Mouse (Mus musculus) megakaryocyte, adult 5-6 weeks (primary cell): Measurements from ENCODE around the gene Tpst1. TPM values are rescaled to one million over a fixed set of nuclear protein-coding genes. Genes with fewer than 3 reads are reported as not detected.

Experiments
- ATAC-seq: 2 replicates; pipeline ENCODE4 v1.8.0; 2016; ENCODE audit warnings: mild to moderate bottlenecking, inconsistent platforms; ENCODE audit not compliant: poor library complexity, severe bottlenecking
- total RNA-seq, 2 experiments: library from RNA; stranded (forward) in 1 of 2; stranded (reverse) in 1 of 2; fragments of 153-499, 151-499 nt in 1 of 2; fragments of 221-1000, 200-1000 nt in 1 of 2; gene quantifications; 2 replicates each; pipeline versions ENCODE4 v1.2.3 to v1.2.4; 2015 to 2017

Gene Tpst1
- total RNA-seq, 2 experiments from 2014 or later, result 8.2 to 18.5 TPM

GRCm38 (mm10) chr5:130051073-130051860 is 21.9 kb upstream of the Tpst1 start:
- ATAC-seq, result no peak

GRCm38 (mm10) chr5:130052510-130052909 is 20.6 kb upstream of the Tpst1 start:
- no peak for ATAC-seq

DNA sequence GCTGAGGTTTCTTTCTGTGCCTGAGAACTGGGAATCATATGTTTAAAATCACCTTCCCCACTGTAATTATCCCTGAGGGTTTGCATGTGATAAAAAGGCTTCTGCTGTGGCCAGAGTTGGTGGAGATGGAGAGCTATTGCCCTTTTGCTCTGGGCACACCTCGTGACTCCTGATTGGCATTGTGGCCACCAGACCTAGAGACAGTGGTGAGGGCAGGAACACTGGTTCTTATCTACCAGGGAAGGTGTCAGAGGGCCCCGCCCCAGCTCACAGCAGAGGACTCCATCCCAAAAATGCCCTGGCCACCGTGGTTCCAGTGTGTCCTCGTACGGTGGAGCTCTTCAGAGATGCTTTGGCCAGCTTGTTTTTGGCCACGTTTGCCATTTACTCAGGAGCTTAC is 20.2 kb upstream of the Tpst1 start:
- ATAC-seq, result no peak

GRCm38 (mm10) chr5:130055688-130056087 is 17.4 kb upstream of the Tpst1 start:
- no peak for ATAC-seq

DNA sequence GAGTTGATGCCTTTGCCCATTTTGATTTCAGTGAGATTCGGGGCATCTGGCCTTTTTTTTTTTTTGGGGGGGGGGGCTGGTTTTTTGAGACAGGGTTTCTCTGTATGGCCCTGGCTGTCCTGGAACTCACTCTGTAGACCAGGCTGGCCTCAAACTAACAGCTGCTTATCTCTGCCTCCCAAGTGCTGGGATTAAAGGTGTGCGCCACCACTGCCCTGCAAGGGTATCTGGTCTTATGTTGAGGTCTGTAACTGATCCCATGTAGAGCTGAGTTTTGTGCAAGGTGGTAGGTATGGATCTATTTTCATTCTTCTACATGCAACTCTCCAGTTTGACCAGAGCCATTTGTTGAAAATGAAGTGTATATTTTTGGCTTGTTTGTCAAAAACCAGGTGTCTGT is 16.8 kb upstream of the Tpst1 start:
- no peak for ATAC-seq

DNA sequence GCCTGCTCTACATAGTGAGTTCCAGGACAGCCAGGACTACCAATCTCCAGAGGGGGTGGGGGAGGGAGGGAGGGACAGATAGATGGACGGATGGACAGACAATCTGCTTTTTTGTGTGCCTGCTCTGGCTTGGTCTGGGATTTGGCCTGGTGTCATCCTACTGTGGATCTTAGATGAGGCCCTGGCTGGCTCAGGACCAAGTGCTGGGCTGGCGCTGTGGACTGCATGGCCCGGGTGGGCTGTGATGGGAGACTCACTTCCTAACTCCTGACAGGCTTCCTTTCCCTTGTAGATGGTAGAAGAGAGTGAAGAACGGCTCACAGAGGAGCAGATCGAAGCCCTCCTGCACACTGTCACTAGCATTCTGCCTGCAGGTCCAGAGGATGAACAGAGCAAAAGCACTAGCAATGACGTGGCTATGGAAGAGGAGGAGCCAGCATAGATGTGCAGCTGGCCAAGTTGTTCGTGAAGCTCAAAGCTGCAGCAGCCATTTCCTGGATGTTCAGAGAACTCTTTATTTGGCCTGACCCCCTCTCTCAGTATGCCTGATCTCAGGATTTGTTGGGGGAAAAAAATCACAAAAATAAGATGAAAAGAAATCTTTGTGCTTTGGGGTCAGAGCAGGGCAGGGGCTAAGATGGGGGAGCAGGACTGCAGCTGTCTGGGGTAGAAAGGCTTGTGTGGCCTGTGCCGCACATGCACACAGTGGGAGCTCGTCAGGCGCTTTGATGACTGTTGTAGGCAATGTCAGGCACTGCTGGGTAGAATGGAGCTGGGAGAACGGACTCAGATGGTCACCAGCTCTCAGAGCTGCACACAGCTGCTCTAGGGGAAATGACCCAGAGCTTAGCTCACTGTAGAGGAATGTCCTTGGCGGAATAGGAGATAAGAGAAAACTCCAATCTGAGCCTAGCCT is 13.5 kb upstream of the Tpst1 start:
- no peak for ATAC-seq

DNA sequence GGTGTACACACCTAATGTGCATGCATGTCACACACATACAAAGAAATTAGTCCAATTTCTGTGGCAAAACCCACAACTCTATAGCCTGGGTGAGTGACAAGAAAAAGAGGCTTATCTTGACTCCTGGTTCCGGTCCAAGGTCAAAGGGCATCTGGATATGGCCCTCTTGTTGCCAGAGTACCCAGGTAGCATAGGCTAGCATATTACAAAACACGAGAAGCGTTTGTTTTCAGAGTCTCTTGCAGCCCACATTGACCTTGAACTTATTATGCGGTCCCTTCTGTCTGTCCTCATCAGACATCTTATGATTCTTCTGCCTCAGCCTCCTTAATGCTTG is 12.8 kb upstream of the Tpst1 start:
- no peak for ATAC-seq

GRCm38 (mm10) chr5:130062096-130062495 is 11.0 kb upstream of the Tpst1 start:
- no peak for ATAC-seq

GRCm38 (mm10) chr5:130063760-130064159 is 9.4 kb upstream of the Tpst1 start:
- no peak for ATAC-seq

- ATAC-seq, result peak; percentile 83
These were observed 7.5 kb upstream of the Tpst1 start for GRCm38 (mm10) chr5:130065579-130065978.

- no peak for ATAC-seq
These were observed 5.3 kb upstream of the Tpst1 start for GRCm38 (mm10) chr5:130067841-130068264.

DNA sequence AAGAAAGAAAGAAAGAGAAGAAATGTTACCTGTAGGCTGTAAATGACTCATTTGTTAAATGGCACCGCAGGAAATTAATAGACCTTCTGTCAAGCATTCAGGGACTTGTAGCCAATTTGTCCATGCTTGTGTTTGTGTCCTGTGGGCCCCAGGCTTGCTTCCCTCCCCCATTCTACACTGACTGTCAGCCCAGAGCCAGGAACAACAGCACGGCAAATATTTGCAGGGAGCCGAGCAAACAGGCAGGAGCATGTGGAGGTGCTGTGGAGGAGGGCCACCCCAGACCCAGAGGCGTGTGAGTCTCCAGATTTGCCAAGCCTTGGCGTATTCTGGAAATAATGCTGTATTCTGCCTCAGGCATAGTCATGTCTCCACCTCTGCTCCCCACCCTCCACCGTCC is 1.4 kb downstream of the Tpst1 start:
- ATAC-seq, result no peak

DNA sequence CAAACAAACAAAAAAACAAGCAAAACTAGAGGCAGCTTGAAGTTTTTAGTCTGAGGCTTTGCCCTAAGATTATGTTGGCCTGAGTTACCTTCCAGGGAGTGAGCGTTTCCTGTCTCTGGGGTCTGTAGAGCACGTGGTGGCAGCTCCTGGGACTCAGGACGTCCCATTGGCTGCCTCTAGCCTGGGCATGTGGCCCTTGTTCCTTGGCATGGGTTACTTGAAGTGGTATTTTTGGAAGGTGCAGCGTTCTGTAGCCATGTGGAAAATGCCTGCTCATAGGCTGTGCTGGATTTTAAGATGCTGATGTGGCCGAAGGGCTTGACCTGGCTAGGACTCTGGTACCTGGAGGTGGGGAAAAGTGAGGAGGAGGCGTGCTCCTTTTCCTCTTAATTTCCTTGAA is 3.3 kb downstream of the Tpst1 start:
- no peak for ATAC-seq

- peak; percentile 31; the same call in 1 of the 2 replicates for ATAC-seq
These were observed 5.1 kb downstream of the Tpst1 start for GRCm38 (mm10) chr5:130078096-130078833.

GRCm38 (mm10) chr5:130078834-130079156 is 5.7 kb downstream of the Tpst1 start:
- ATAC-seq, result no peak

GRCm38 (mm10) chr5:130079202-130080050 is 6.3 kb downstream of the Tpst1 start:
- peak; percentile 88 for ATAC-seq

GRCm38 (mm10) chr5:130080051-130080681 is 7.0 kb downstream of the Tpst1 start:
- ATAC-seq, result no peak

DNA sequence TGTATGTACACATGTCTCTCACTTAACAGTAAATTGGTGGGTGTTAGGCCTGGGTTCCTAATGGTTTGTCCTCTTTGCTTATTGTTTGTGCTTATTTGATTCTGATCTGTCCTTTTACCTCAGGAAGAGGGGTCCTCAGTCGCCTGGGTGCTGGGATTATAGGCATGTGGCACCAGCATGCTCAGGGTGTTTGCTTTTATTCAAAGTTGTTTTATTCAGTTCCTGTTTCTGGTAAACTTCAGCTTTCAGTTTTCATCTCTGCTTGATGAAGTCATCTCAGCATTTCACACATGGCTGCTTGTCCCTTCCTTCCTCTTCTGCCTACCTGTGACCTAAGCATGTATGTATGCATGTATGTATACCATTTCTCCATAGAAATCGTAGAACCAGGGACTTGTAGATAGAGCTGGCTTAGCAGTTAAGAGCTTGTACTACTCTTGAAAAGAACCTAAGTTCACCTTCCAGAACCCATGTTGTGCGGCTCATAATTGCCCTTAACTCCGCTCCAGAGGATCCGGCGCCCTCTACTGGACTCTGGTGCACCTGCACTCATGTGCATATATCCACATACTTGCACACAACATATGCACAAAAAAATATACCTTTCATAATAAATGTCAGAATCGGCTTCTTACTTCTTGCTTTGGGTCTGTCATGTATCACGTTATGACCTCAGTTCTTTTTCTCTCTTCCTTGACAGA is 8.2 kb downstream of the Tpst1 start:
- peak; percentile 59 for ATAC-seq

DNA sequence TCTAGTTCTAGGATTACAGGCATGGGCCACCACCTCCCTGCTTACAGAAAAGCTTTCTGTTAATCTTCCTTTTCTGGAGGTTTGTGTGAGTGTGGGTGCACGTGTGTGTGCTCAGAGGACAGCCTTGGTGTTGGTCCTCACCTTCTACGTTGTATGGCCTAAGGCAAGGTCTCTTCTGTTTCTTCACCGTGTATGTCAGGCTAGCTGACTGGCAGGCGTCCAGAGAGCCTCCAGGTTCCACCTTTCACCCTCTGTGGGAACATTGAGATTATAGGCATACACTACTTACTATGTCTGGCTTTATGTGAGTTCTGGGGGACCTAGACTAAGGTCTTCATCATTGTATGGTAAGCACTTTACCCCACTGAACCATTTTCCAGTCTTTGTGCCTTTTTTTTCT is 9.3 kb downstream of the Tpst1 start:
- ATAC-seq, result no peak
